Mouse (Mus musculus): ENCODE measurements around the gene Eno3. TPM values are rescaled to one million over a fixed set of nuclear protein-coding genes. Genes with fewer than 3 reads are reported as not detected.

Gene Eno3
- polyA plus RNA-seq, 1 experiment from 2014 or later, result 4.0 TPM

DNA sequence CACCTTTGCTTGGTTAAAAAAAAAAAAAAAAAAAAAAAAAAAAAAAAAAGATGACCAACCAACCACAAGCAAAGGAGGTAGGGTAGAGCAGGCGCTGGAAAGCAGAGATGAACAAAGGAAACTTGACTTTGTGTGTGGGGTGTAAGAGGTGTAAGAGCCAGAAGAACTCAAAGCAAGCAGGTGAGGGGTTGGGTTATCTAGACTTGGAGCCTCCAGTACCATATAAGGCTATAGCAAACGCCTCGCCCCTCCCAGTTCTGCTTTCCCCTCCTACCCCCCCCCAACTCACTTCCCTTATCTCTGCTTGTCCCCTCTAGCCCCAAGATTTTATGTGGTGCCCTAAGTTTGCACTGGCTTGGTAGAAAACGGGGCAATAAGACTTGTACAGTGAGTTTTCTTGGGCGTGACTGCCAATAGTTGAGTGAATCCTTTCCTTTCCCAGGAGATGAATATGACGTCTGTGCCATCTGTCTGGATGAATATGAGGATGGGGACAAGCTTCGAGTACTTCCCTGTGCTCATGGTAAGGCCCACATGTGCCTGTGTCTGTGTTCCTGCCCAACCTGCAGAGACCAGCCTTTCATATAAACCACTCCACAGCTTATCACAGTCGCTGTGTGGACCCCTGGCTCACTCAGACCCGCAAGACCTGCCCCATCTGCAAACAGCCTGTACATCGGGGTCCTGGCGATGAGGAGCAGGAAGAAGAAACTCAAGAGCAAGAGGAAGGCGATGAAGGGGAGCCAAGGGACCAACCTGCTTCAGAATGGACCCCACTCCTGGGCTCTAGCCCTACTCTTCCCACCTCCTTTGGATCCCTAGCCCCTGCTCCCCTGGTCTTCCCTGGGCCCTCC lies 6.5 kb upstream of the Eno3 start:
- Histone ChIP-seq H3K9ac (replicated peaks) (peak overlapping the region; percentile 27; the same call in 1 of the 2 replicates), H3K4me1 (ENCODE audit: insufficient read depth) (peaks cover 52% of the 10 kb centered on the region), H3K36me3 (replicated peaks; ENCODE audit: insufficient read depth, low read length) (peaks cover 38% of the 10 kb centered on the region), H3K9me3 (ENCODE audit: low read length) (no peaks in the 10 kb centered on the region), H3K4me3 (ENCODE audit: low read depth, low read length) (peak overlapping the region; percentile 100; the same call in 1 of the 2 replicates), H3K27ac (ENCODE audit: low read depth) (peak overlapping the region; percentile 99), H3K4me2 (ENCODE audit: low read depth, low read length) (peak overlapping the region; percentile 96), H3K27me3 (ENCODE audit: insufficient read depth, low read length) (no peaks in the 10 kb centered on the region)
- peak; percentile 57 for DNase-seq
- WGBS (ENCODE audit: insufficient replicate concordance), result 52% methylated on average over 12 of the region's 12 CpGs
- ATAC-seq, result no peak
- no peak for TF ChIP-seq CTCF (IDR thresholded peaks at IDR 0.05; ENCODE audit: low read depth)
- TF ChIP-seq EP300 (IDR thresholded peaks at IDR 0.05; ENCODE audit: low read depth), result no peak

DNA sequence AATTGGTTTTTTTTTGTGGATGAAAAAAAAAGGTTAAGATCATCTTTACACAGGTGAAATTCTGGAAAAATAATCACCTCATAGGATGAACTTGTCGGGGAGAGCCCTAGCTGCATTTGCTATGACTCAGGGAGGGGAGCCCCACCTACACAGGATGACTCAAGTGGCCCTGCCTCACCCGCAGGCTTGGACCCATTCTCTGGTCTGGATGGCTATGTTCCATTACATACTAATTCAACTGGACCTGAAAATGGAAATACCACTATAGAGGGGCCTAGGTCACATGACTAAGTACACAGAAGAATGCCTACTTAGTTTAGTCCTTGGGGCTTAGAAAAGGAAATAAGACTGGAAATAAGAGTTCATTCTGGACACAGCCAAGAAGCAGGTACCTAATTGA lies 5.6 kb upstream of the Eno3 start:
- 52% methylated on average over 2 of the region's 2 CpGs for WGBS (ENCODE audit: insufficient replicate concordance)
- TF ChIP-seq CTCF (IDR thresholded peaks at IDR 0.05; ENCODE audit: low read depth), result no peak
- TF ChIP-seq EP300 (IDR thresholded peaks at IDR 0.05; ENCODE audit: low read depth), result no peak
- peak overlapping the region; percentile 100; the same call in 1 of the 2 replicates for H3K4me3 ChIP-seq (ENCODE audit: low read depth, low read length)
- H3K36me3 ChIP-seq (replicated peaks; ENCODE audit: insufficient read depth, low read length), result peaks cover 38% of the 10 kb centered on the region
- no peaks in the 10 kb centered on the region for H3K27me3 ChIP-seq (ENCODE audit: insufficient read depth, low read length)
- peak overlapping the region; percentile 99 for H3K27ac ChIP-seq (ENCODE audit: low read depth)
- H3K4me2 ChIP-seq (ENCODE audit: low read depth, low read length), result peak overlapping the region; percentile 96
- H3K9me3 ChIP-seq (ENCODE audit: low read length), result no peaks in the 10 kb centered on the region
- H3K9ac ChIP-seq (replicated peaks), result 0 out of 2 replicates have a peak overlapping the region, but pooled peaks have one; percentile 100
- DNase-seq (no peak), ATAC-seq (no peak)
- peaks cover 52% of the 10 kb centered on the region for H3K4me1 ChIP-seq (ENCODE audit: insufficient read depth)

DNA sequence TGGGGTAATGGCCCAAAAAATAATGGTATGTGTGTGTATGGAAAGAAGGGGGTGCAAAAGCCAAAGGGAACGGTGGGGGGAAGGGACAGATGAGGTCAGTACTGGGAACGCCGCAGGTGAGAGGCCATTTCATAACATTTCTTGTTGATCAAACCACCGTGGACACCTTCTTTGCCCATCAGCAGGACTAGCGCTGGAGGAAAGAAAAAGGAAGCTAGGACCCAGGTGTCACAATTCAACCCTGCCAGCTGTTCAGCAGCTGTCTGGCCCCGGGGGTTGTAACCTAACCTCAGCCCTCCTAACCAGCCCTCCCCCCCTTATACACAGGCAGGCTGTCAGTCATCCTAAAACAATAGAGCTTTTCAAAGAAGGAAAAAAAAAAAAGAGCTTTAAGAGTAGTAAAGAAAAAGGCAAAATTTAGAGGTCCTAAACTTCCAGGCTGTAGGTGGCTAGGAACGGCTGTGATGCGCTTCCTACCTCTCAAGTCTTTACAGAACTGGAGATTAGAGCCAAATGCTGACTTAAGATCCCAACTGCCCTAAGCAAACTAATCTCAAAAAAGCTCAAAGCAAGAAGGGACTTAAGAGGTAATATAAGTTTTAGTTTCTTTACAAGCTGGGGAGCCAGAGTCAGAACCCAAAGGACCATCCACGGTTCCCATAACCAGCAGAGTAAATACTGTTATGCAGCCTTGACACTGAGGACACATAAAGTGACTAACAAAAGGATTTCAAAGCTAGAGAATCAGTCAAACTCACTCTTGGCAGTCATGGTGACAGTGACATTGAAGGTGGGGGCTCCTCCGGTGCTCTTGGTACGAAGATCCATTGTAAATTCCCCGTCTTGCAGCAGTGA lies 4.7 kb upstream of the Eno3 start:
- H3K4me1 ChIP-seq (ENCODE audit: insufficient read depth), result peaks cover 59% of the 10 kb centered on the region
- H3K4me2 ChIP-seq (ENCODE audit: low read depth, low read length), result peak overlapping the region; percentile 96
- DNase-seq, result peak; percentile 53
- H3K9ac ChIP-seq (replicated peaks), result peak overlapping the region; percentile 100
- no peaks in the 10 kb centered on the region for H3K9me3 ChIP-seq (ENCODE audit: low read length)
- WGBS (ENCODE audit: insufficient replicate concordance), result 26% methylated on average over 12 of the region's 12 CpGs
- H3K27me3 ChIP-seq (ENCODE audit: insufficient read depth, low read length), result no peaks in the 10 kb centered on the region
- peak overlapping the region; percentile 99 for H3K27ac ChIP-seq (ENCODE audit: low read depth)
- peaks cover 38% of the 10 kb centered on the region for H3K36me3 ChIP-seq (replicated peaks; ENCODE audit: insufficient read depth, low read length)
- peak overlapping the region; percentile 100 for H3K4me3 ChIP-seq (ENCODE audit: low read depth, low read length)
- TF ChIP-seq EP300 (IDR thresholded peaks at IDR 0.05; ENCODE audit: low read depth) (no peak), CTCF (IDR thresholded peaks at IDR 0.05; ENCODE audit: low read depth) (no peak)
- no peak for ATAC-seq

DNA sequence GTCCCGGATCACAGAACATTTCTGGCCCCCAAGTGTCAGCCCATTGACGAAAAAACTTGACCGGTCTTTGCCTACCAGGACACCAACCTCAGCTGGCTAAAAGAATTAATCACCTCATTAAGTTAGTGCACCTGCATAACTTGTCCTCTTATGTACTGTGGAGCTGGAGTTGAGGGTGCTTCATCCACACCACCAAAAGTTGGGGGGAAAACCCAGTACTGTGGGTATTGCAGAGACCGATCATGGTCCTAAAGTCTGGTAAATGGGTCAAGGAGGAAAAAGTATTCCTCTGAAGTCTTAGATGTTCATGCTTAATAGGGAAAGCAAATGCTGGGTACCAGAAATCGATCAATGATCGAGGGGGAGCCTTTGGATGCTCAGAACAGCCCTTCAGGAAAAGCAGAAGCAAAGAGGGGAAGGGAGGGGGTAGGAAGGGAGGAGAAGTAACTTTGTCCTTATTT lies 4.1 kb upstream of the Eno3 start:
- DNase-seq, result no peak
- 20% methylated on average over 6 of the region's 6 CpGs for WGBS (ENCODE audit: insufficient replicate concordance)
- Histone ChIP-seq H3K27ac (ENCODE audit: low read depth) (peak overlapping the region; percentile 99), H3K4me3 (ENCODE audit: low read depth, low read length) (peak overlapping the region; percentile 100), H3K27me3 (ENCODE audit: insufficient read depth, low read length) (no peaks in the 10 kb centered on the region), H3K9ac (replicated peaks) (peak overlapping the region; percentile 100), H3K36me3 (replicated peaks; ENCODE audit: insufficient read depth, low read length) (peaks cover 38% of the 10 kb centered on the region), H3K4me1 (ENCODE audit: insufficient read depth) (peaks cover 60% of the 10 kb centered on the region), H3K9me3 (ENCODE audit: low read length) (no peaks in the 10 kb centered on the region), H3K4me2 (ENCODE audit: low read depth, low read length) (peak overlapping the region; percentile 96)
- TF ChIP-seq EP300 (IDR thresholded peaks at IDR 0.05; ENCODE audit: low read depth) (no peak), CTCF (IDR thresholded peaks at IDR 0.05; ENCODE audit: low read depth) (no peak)
- ATAC-seq, result no peak

GRCm38 (mm10) chr11:70653345-70654197 lies 3.4 kb upstream of the Eno3 start:
- TF ChIP-seq EP300 (IDR thresholded peaks at IDR 0.05; ENCODE audit: low read depth) (no peak; the same call in 1 of the 2 replicates), CTCF (IDR thresholded peaks at IDR 0.05; ENCODE audit: low read depth) (no peak)
- DNase-seq, result peak; percentile 86
- Histone ChIP-seq H3K4me3 (ENCODE audit: low read depth, low read length) (peak overlapping the region; percentile 100), H3K36me3 (replicated peaks; ENCODE audit: insufficient read depth, low read length) (peaks cover 38% of the 10 kb centered on the region), H3K4me2 (ENCODE audit: low read depth, low read length) (peak overlapping the region; percentile 96), H3K4me1 (ENCODE audit: insufficient read depth) (peaks cover 57% of the 10 kb centered on the region), H3K27me3 (ENCODE audit: insufficient read depth, low read length) (no peaks in the 10 kb centered on the region), H3K9ac (replicated peaks) (peak overlapping the region; percentile 100), H3K9me3 (ENCODE audit: low read length) (no peaks in the 10 kb centered on the region), H3K27ac (ENCODE audit: low read depth) (peak overlapping the region; percentile 99)
- ATAC-seq, result peak; percentile 65
- under 1% methylated on average over 53 of the region's 63 CpGs for WGBS (ENCODE audit: insufficient replicate concordance)
